Mouse (Mus musculus): ENCODE data around the gene Heatr5b. TPM values are rescaled to one million over a fixed set of nuclear protein-coding genes. Genes with fewer than 3 reads are reported as not detected.

Heatr5b gene
- polyA plus RNA-seq, 1 experiment from 2014 or later: 21.9 TPM

- H3K36me3 ChIP-seq: peaks cover 21% of the 10 kb centered on the region
- H3K4me2 ChIP-seq: peak overlapping the region; percentile 43
- no peaks in the 10 kb centered on the region for H3K9me3 ChIP-seq (replicated peaks)
- H3K4me3 ChIP-seq: no peak overlapping the region
- 53% methylated on average over 8 of the region's 8 CpGs for WGBS
- no peak overlapping the region for H3K9ac ChIP-seq
- H3K4me1 ChIP-seq (replicated peaks): peaks cover 47% of the 10 kb centered on the region
- no peaks in the 10 kb centered on the region for H3K27me3 ChIP-seq
- ATAC-seq (replicated peaks; ENCODE audit: insufficient number of reproducible peaks, insufficient read depth, low FRiP score, low read depth): no peak
- H3K27ac ChIP-seq: peak overlapping the region; percentile 77
Observed at GRCm38 (mm10) chr17:78767546-78767945, 67.6 kb downstream of the Heatr5b start.

DNA sequence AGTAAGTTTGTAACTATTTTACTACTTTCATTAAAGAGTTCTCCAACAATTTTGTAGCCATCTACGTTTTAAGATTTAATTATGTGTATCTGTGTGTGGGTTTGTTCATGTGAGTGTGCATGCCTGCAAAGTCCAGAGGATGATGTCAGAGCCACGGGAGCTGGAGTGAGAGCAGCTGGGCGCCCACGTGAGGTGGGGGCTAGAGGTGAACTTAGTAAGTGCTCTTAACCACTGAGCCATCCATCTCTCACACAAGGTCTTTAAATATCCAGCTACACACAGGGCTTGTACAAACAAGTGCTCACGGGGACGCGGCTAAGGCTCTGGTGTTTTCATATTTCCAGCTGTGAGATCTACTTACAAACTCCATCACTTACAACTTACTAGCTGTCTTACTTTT lies 69.1 kb downstream of the Heatr5b start:
- Histone ChIP-seq H3K4me2 (no peak overlapping the region), H3K4me3 (no peak overlapping the region), H3K9ac (no peak overlapping the region), H3K36me3 (peaks cover 27% of the 10 kb centered on the region), H3K27ac (no peak overlapping the region), H3K9me3 (replicated peaks) (no peaks in the 10 kb centered on the region), H3K27me3 (no peaks in the 10 kb centered on the region), H3K4me1 (replicated peaks) (peaks cover 37% of the 10 kb centered on the region)
- no peak for ATAC-seq (replicated peaks; ENCODE audit: insufficient number of reproducible peaks, insufficient read depth, low FRiP score, low read depth)
- WGBS: 79% methylated on average over 7 of the region's 7 CpGs

- H3K9me3 ChIP-seq (replicated peaks): no peaks in the 10 kb centered on the region
- no peaks in the 10 kb centered on the region for H3K27me3 ChIP-seq
- no peak overlapping the region for H3K27ac ChIP-seq
- no peak overlapping the region for H3K9ac ChIP-seq
- ATAC-seq (replicated peaks; ENCODE audit: insufficient number of reproducible peaks, insufficient read depth, low FRiP score, low read depth): no peak
- no peak overlapping the region for H3K4me3 ChIP-seq
- H3K4me1 ChIP-seq (replicated peaks): peaks cover 18% of the 10 kb centered on the region
- WGBS: 83% methylated on average over 5 of the region's 5 CpGs
- H3K36me3 ChIP-seq: peaks cover 33% of the 10 kb centered on the region
- H3K4me2 ChIP-seq: no peak overlapping the region
Observed at GRCm38 (mm10) chr17:78763272-78763671, 71.9 kb downstream of the Heatr5b start.

- H3K9ac ChIP-seq: no peak overlapping the region
- H3K36me3 ChIP-seq: peaks cover 46% of the 10 kb centered on the region
- WGBS: 63% methylated on average over 17 of the region's 17 CpGs
- no peak for ATAC-seq (replicated peaks; ENCODE audit: insufficient number of reproducible peaks, insufficient read depth, low FRiP score, low read depth)
- 0 out of 2 replicates have a peak, but pooled peaks cover 2% of the 10 kb centered on the region for H3K4me1 ChIP-seq (replicated peaks)
- H3K27me3 ChIP-seq: no peaks in the 10 kb centered on the region
- H3K9me3 ChIP-seq (replicated peaks): no peaks in the 10 kb centered on the region
- no peak overlapping the region for H3K4me3 ChIP-seq
- no peak overlapping the region for H3K4me2 ChIP-seq
- no peak overlapping the region for H3K27ac ChIP-seq
Observed at GRCm38 (mm10) chr17:78752938-78753655, 82.1 kb downstream of the Heatr5b start.

DNA sequence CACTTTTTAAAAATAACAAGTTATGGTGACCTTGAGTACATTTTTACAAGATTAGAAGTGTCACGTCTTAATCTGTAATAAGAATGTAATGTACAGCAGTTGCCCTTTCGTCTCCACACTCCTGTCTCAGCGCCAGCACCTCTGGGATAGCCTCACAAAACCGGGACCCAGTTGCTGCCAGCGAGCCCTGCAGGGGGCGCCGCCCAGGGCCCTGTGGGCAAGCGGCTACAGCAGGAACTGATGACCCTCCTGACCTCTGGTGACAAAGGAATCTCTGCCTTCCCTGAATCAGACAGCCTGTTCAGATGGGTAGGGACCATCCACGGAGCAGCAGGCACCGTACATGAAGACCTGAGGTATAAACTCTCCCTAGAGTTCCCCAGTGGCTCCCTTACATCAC lies 83.1 kb downstream of the Heatr5b start:
- no peak overlapping the region for H3K27ac ChIP-seq
- no peaks in the 10 kb centered on the region for H3K9me3 ChIP-seq (replicated peaks)
- H3K4me2 ChIP-seq: no peak overlapping the region
- H3K4me1 ChIP-seq (replicated peaks): 0 out of 2 replicates have a peak, but pooled peaks cover 2% of the 10 kb centered on the region
- peaks cover 38% of the 10 kb centered on the region for H3K36me3 ChIP-seq
- ATAC-seq (replicated peaks; ENCODE audit: insufficient number of reproducible peaks, insufficient read depth, low FRiP score, low read depth): no peak; the same call in 1 of the 2 replicates
- no peak overlapping the region for H3K4me3 ChIP-seq
- 63% methylated on average over 10 of the region's 10 CpGs for WGBS
- H3K9ac ChIP-seq: no peak overlapping the region
- no peaks in the 10 kb centered on the region for H3K27me3 ChIP-seq

DNA sequence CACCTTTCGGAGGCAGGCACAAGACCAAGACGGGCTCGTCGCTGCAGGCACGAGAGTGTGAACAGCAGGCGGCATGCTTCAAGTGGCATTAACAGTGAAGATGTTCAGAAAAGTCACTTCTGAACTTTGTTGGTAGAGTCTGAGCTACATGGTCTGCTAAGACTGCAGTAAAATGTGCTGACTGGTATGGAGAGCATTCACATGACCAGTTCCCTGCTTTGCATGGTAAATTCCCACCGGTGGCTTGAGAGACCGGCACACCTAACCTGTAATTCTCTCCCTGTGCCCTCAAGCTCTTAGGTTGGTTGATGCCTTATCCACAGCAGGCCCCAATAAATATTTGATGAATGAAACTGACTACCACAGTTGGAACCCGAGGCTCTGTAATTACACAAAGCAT lies 86.7 kb downstream of the Heatr5b start:
- ATAC-seq (replicated peaks; ENCODE audit: insufficient number of reproducible peaks, insufficient read depth, low FRiP score, low read depth): no peak
- no peaks in the 10 kb centered on the region for H3K9me3 ChIP-seq (replicated peaks)
- H3K36me3 ChIP-seq: peaks cover 14% of the 10 kb centered on the region
- no peaks in the 10 kb centered on the region for H3K27me3 ChIP-seq
- H3K4me3 ChIP-seq: no peak overlapping the region
- no peak overlapping the region for H3K9ac ChIP-seq
- peaks cover 5% of the 10 kb centered on the region for H3K4me1 ChIP-seq (replicated peaks)
- 88% methylated on average over 9 of the region's 9 CpGs for WGBS
- H3K27ac ChIP-seq: no peak overlapping the region
- no peak overlapping the region for H3K4me2 ChIP-seq

DNA sequence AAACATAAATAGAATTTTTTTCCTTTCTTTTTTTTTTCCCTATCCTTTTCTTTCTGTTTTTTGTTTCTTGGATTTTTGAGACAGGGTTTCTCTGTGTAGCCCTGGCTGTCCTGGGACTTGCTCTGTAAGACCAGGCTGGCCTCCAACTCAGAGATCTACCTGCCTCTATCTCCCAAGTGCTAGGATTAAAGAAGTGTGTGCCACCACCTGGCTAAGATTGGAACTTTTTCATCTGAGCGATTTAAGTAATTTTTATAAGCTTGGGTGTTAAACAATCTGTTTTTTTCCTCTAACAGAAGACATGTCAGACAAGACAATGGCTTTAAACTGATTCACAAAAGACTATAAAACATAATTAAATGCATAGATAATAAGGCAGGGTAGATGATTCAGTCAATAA lies 96.7 kb downstream of the Heatr5b start:
- H3K9ac ChIP-seq: no peak overlapping the region
- no peak overlapping the region for H3K4me3 ChIP-seq
- peaks cover 16% of the 10 kb centered on the region for H3K4me1 ChIP-seq (replicated peaks)
- H3K27me3 ChIP-seq: no peaks in the 10 kb centered on the region
- H3K27ac ChIP-seq: no peak overlapping the region
- H3K36me3 ChIP-seq: no peaks in the 10 kb centered on the region
- no peak for ATAC-seq (replicated peaks; ENCODE audit: insufficient number of reproducible peaks, insufficient read depth, low FRiP score, low read depth)
- H3K4me2 ChIP-seq: no peak overlapping the region
- no peaks in the 10 kb centered on the region for H3K9me3 ChIP-seq (replicated peaks)
- 44% methylated on average over 1 of the region's 1 CpGs for WGBS

- H3K9ac ChIP-seq: no peak overlapping the region
- no peak overlapping the region for H3K4me2 ChIP-seq
- no peaks in the 10 kb centered on the region for H3K9me3 ChIP-seq (replicated peaks)
- H3K27ac ChIP-seq: peak overlapping the region; percentile 3; the same call in 1 of the 2 replicates
- 57% methylated on average over 2 of the region's 2 CpGs for WGBS
- no peaks in the 10 kb centered on the region for H3K36me3 ChIP-seq
- no peak overlapping the region for H3K4me3 ChIP-seq
- peaks cover 21% of the 10 kb centered on the region for H3K4me1 ChIP-seq (replicated peaks)
- no peak for ATAC-seq (replicated peaks; ENCODE audit: insufficient number of reproducible peaks, insufficient read depth, low FRiP score, low read depth)
- H3K27me3 ChIP-seq: no peaks in the 10 kb centered on the region
Observed at GRCm38 (mm10) chr17:78737771-78738170, 97.4 kb downstream of the Heatr5b start.

- WGBS: 35% methylated on average over 4 of the region's 4 CpGs
- Histone ChIP-seq H3K9ac (peak within 1 kb of the TSS; percentile 97), H3K27me3 (no peaks in the 10 kb centered on the region), H3K4me3 (peak within 1 kb of the TSS; percentile 96), H3K4me1 (replicated peaks) (peaks cover 28% of the 10 kb centered on the region), H3K4me2 (peak within 1 kb of the TSS; percentile 75), H3K27ac (peak within 1 kb of the TSS; percentile 98), H3K9me3 (replicated peaks) (no peaks in the 10 kb centered on the region), H3K36me3 (no peaks in the 10 kb centered on the region)
- no peak for ATAC-seq (replicated peaks; ENCODE audit: insufficient number of reproducible peaks, insufficient read depth, low FRiP score, low read depth)
Observed at GRCm38 (mm10) chr17:78737096-78737495, 98.1 kb downstream of the Heatr5b start, which contains the start of gene Strn. Gene Strn, minus strand, starts transcription at chr17:78737196.

GRCm38 (mm10) chr17:78736473-78736988 lies 98.6 kb downstream of the Heatr5b start:
- peaks cover 33% of the 10 kb centered on the region for H3K4me1 ChIP-seq (replicated peaks)
- H3K27me3 ChIP-seq: no peaks in the 10 kb centered on the region
- ATAC-seq (replicated peaks; ENCODE audit: insufficient number of reproducible peaks, insufficient read depth, low FRiP score, low read depth): peak; percentile 99
- H3K36me3 ChIP-seq: no peaks in the 10 kb centered on the region
- peak overlapping the region; percentile 96 for H3K4me3 ChIP-seq
- H3K27ac ChIP-seq: peak overlapping the region; percentile 98
- under 1% methylated on average over 60 of the region's 60 CpGs for WGBS
- H3K9ac ChIP-seq: peak overlapping the region; percentile 97
- no peaks in the 10 kb centered on the region for H3K9me3 ChIP-seq (replicated peaks)
- H3K4me2 ChIP-seq: peak overlapping the region; percentile 75

DNA sequence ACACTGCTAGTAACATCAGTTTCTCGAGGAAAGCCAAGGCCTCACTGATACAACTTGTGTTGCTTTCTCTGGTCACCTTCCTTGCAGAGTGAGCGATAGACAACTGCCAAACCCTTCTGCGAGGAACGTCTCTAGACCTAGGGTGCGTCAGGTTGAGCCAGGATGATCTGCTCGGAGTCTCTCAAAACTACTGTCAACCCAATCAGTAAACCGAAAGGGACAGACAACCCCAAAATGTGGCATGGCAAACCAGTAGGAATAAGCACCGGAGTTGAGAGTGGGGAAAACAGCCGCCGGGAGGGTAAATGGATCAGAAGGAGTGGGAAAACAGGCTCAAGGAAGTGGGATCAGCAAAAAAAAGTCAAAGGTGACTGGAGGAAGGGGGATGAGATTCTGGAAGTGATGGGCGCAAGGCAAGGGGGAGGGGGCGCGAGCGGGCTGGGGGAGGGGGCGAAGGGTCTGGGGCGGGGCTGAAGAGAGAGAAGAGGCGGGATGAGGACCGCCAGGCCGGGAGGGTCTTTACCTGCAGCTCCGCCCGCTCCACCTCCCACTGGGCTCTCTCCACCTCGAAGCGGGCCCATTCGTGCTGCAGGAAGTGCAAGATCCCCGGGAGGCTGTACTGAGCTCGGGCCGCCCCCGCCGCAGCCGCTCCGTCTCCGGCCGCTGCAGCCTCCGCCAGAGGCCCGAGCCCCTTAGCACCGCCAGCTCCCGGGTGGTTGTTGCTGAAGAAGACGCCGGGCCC lies 99.3 kb downstream of the Heatr5b start:
- under 1% methylated on average over 34 of the region's 39 CpGs for WGBS

More for the DNA sequence above, 99.3 kb downstream of the Heatr5b start:
- Histone ChIP-seq H3K4me3 (peak overlapping the region; percentile 96), H3K27ac (peak overlapping the region; percentile 98), H3K4me1 (replicated peaks) (peaks cover 33% of the 10 kb centered on the region), H3K9me3 (replicated peaks) (no peaks in the 10 kb centered on the region), H3K36me3 (no peaks in the 10 kb centered on the region), H3K9ac (peak overlapping the region; percentile 97), H3K27me3 (no peaks in the 10 kb centered on the region), H3K4me2 (peak overlapping the region; percentile 75)
- ATAC-seq (replicated peaks; ENCODE audit: insufficient number of reproducible peaks, insufficient read depth, low FRiP score, low read depth): peak; percentile 58
